Mouse (Mus musculus) spleen, adult 2 months (tissue): ENCODE data around the gene Pnrc1. TPM values are rescaled to one million over a fixed set of nuclear protein-coding genes. Genes with fewer than 3 reads are reported as not detected.

ENCODE experiments used
- DNase-seq, 2 experiments: peaks; one replicate each; pipeline versions ENCODE4 v3.0.0 to v3.0.0-alpha.2; 2012 to 2021; ENCODE audit warnings: low spot score in 2 of 2, low read depth in 1 of 2
- H3K27ac ChIP-seq: fragments of 200-500 bp; 2 replicates; pipeline ENCODE4 v1.5.1; 2012; ENCODE audit warnings: low read length, inconsistent platforms; ENCODE audit not compliant: insufficient read depth
- H3K27me3 ChIP-seq: fragments of 200-500 bp; 2 replicates; pipeline ENCODE4 v1.6.1; 2012; ENCODE audit warnings: mild to moderate bottlenecking, moderate library complexity, low read length, inconsistent platforms; ENCODE audit not compliant: control insufficient read depth, insufficient read depth
- H3K36me3 ChIP-seq: fragments of 200-500 bp; 2 replicates; pipeline ENCODE4 v1.6.1; 2012; ENCODE audit warnings: mild to moderate bottlenecking, low read length, inconsistent platforms; ENCODE audit not compliant: control insufficient read depth, insufficient read depth
- H3K4me1 ChIP-seq: fragments of 200-500 bp; 2 replicates; pipeline ENCODE4 v1.6.1; 2011; ENCODE audit warnings: inconsistent platforms; ENCODE audit not compliant: control insufficient read depth, insufficient read depth, insufficient read length
- H3K4me3 ChIP-seq: fragments of 200-500 bp; 2 replicates; pipeline ENCODE4 v1.5.1; 2011; ENCODE audit warnings: mild to moderate bottlenecking, inconsistent platforms; ENCODE audit not compliant: insufficient read depth, insufficient read length; ENCODE audit errors: extremely low read depth
- CTCF ChIP-seq: fragments of 200-500 bp; IDR thresholded peaks from 2 replicates; pipeline ENCODE4 v1.5.1; 2011; ENCODE audit warnings: mild to moderate bottlenecking, inconsistent platforms; ENCODE audit not compliant: insufficient read depth, insufficient read length, insufficient replicate concordance; ENCODE audit errors: extremely low read depth
- POLR2A ChIP-seq: fragments of 200-500 bp; IDR thresholded peaks from 2 replicates; pipeline ENCODE4 v1.6.1; 2011; ENCODE audit warnings: low read depth, low read length, inconsistent platforms
- WGBS: fragments of 180-500 bp; shearing (Covaris S2); methylation state at CpG from one replicate; pipeline ENCODE4 v1.1.7; 2018; 5-methylcytosine and 5-hydroxymethylcytosine counted together
- polyA plus RNA-seq: library from polyadenylated mRNA; depleted of rRNA; stranded (reverse); fragments of >200 nt; gene quantifications from 2 replicates; pipeline ENCODE4 v1.2.3, GENCODE M21; 2012; rRNA removed

The Pnrc1 gene
- polyA plus RNA-seq, 1 experiment = 64.6 TPM

DNA sequence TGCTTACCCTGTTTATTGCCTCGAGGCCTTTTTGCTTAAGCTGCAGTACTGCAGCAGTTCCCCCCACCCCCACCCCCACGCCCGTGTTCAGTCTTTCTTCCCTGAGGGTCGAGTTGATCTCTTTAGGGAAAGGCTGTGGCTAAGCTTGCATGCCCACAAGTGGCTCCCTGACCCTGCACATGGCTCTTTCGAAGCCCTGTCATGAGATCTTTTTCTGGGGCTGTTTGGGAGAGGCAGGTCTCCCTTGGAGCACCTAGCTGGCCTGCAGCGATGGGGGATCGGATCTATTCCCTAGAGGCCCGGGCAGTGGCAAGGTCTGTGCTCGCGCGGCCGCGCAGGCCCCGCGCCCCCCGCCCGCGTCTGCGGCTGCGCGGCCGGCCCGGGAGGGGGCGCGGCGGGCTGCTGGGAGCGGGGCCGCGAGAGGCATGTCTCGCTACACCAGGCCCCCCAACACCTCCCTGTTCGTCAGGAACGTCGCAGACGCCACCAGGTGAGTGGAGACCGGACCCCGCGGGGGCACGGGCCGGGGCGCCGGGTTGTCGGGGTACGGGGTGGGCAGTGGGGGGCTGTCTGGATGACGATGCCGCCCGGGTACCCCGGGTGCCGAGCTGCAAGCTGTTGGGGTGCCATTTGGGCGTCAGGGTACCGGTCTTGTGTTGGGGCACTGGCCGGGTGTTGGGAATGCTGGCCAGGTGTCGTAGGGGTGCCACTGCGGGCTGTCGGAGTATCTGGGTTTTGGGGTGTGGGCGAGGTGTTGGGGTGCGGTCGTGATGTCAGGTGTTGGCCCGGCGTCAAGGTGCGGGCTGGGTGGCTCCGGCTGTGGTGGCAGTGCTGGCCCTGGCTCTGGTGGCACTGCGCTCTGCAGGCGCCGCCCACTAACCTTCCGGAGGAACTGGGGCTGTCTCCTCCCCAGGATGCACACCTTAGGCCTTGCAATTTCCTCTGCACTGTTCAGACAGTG, 80.8 kb downstream of the Pnrc1 start, which contains the start of gene Srsf12:
TSS of gene Srsf12 (plus strand) at position 111 of the 961 bp plus-strand sequence.
- Histone ChIP-seq H3K4me1 (peaks cover 5% of the 10 kb centered on the region), H3K4me3 (peak within 1 kb of the TSS; percentile 57), H3K27me3 (peaks cover 9% of the 10 kb centered on the region), H3K27ac (0 out of 2 replicates have a peak within 1 kb of the TSS, but pooled peaks have one; percentile 41), H3K36me3 (no peaks in the 10 kb centered on the region)
- TF ChIP-seq CTCF (no peak), POLR2A (no peak)
- 3% methylated on average over 65 of the region's 65 CpGs for WGBS
- DNase-seq = peak in 1 of 2 experiments; percentile 35

DNA sequence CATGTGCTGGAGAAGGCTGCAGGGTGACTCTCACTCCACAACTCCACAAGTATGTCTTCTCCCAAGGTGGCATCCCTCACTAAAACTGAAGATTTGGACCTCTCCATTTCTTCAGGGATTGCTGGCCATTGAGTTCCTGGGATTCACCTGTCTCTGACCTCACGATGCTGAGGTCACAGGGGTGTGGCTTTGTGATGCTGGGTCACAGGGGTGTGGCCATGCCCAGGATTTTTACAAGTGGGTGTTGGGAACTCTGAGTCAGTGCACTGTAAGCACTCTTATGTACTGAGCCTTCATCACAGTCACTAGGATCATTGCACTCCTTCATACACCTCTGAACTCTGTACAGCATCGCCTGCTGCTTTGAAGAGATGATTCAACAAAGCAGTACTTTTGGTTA, 82.4 kb downstream of the Pnrc1 start:
- 70% methylated on average over 2 of the region's 2 CpGs for WGBS
- TF ChIP-seq CTCF (no peak), POLR2A (no peak)
- H3K27me3 ChIP-seq = peaks cover 9% of the 10 kb centered on the region
- H3K4me3 ChIP-seq = no peak overlapping the region
- H3K36me3 ChIP-seq = no peaks in the 10 kb centered on the region
- no peak for DNase-seq
- H3K27ac ChIP-seq = no peak overlapping the region
- peaks cover 5% of the 10 kb centered on the region for H3K4me1 ChIP-seq

DNA sequence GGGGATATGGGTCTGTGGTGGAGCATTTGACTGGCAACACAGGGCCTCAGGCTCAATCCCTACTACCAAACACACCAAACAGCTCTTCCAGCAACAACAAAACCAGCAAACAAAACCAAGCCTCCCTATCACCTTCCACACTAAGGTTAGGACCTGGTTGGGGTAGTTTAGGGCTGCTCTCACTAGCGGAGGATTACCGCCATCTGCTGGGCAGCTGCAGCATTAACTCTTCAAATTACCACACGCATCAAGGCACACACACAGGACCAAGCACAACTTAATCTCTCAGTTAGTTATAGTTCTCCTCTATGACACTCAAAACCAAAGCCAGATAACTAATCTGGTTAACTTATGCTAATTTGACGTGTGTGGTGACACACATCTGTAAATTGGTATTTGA, 85.3 kb downstream of the Pnrc1 start:
- Histone ChIP-seq H3K27me3 (peaks cover 9% of the 10 kb centered on the region), H3K4me1 (peaks cover 5% of the 10 kb centered on the region), H3K4me3 (no peak overlapping the region), H3K36me3 (no peaks in the 10 kb centered on the region), H3K27ac (no peak overlapping the region)
- peak in 1 of 2 experiments; percentile 35 for DNase-seq
- TF ChIP-seq POLR2A (no peak), CTCF (peak; percentile 51; the same call in 1 of the 2 replicates)
- 21% methylated on average over 4 of the region's 4 CpGs for WGBS

- Histone ChIP-seq H3K4me3 (no peak overlapping the region), H3K27ac (no peak overlapping the region), H3K27me3 (no peaks in the 10 kb centered on the region), H3K4me1 (no peaks in the 10 kb centered on the region), H3K36me3 (no peaks in the 10 kb centered on the region)
- DNase-seq = no peak
- WGBS = 38% methylated on average over 2 of the region's 2 CpGs
- TF ChIP-seq POLR2A (no peak), CTCF (no peak)
These were observed 91.8 kb downstream of the Pnrc1 start for GRCm38 (mm10) chr4:33198117-33198516.

Other genes with a start within 250 kb of the Pnrc1 start
- gene Gabrr2, start 227.2 kb downstream of the Pnrc1 start, polyA plus RNA-seq = 3.2 and 4.2 TPM in 2 replicates
- gene Gabrr1, start 157.6 kb downstream of the Pnrc1 start, polyA plus RNA-seq = not detected in 2 replicates
- gene Pm20d2, start 100.4 kb downstream of the Pnrc1 start, polyA plus RNA-seq = 1.3 TPM in 2 replicates
- gene Srsf12, start 81.2 kb downstream of the Pnrc1 start, polyA plus RNA-seq = 0.30 and 0.40 TPM in 2 replicates
- 2.0 and 2.4 TPM in 2 replicates for gene Rngtt, start 20.1 kb upstream of the Pnrc1 start, polyA plus RNA-seq